In the genomic region with DNA sequence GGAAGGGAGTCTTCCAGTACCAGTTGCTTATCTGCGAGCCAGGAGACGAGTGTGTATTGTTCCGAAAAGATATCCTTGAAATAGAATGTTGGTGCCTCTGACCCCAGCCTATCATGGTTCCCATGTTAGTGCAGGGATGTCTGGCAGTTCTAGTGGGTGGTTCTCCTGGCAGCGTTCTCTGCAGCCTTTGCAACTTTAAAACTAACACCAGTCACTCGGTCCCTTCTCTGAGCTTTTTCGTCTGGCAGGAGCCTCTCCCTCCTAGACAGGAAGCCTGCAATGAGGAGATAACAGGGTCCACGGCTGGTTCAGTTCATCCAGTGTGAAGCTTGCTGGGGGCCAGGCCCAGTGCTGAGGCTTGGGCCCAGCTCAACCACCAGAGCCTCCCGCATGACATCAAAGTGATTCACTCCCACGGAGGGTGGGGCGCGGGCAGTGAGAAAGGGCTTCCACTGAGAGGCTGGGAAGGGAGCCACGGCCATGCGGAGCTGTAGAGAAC, we compare ENCODE assay signal across 7 mouse cellular contexts. TPM values are rescaled to one million over a fixed set of nuclear protein-coding genes. Genes with fewer than 3 reads are reported as not detected.
A peak's percentile ranks its signal among the peaks of the same experiment; 100 is the strongest.
DNase-seq lines count a peak whose midpoint lies in the region; ATAC-seq and TF ChIP-seq lines count a peak whose summit lies in the region.

No protein-coding gene starts in this region.

- no peaks in the 10 kb centered on the region for H3K9me3 ChIP-seq in liver, embryonic 16.5 days (replicated peaks; ENCODE audit: control insufficient read depth, low read length)
- no peaks in the 10 kb centered on the region for H3K9me3 ChIP-seq in stomach, postnatal 0 days (ENCODE audit: control insufficient read depth, low read length)

- H3K27ac ChIP-seq in cortical plate, adult 2 months (ENCODE audit: insufficient read depth, low read length) = 0 out of 2 replicates have a peak overlapping the region, but pooled peaks have one; percentile 42
- H3K27ac ChIP-seq in liver, embryonic 16.5 days (ENCODE audit: low read length) = peak overlapping the region; percentile 95
- 0 out of 2 replicates have a peak overlapping the region, but pooled peaks have one; percentile 24 for H3K27ac ChIP-seq in stomach, postnatal 0 days (replicated peaks)

- intact Hi-C loops in heart, postnatal 36 days (cut with DNase I) = no loop called here

- peaks cover 13% of the 10 kb centered on the region for H3K4me1 ChIP-seq in cortical plate, adult 2 months (ENCODE audit: control insufficient read depth, insufficient read depth, low read length)
- H3K4me1 ChIP-seq in liver, embryonic 16.5 days (ENCODE audit: control insufficient read depth, low read depth, low read length) = peaks cover 52% of the 10 kb centered on the region
- H3K4me1 ChIP-seq in stomach, postnatal 0 days (replicated peaks; ENCODE audit: control insufficient read depth, insufficient read depth) = no peaks in the 10 kb centered on the region

- TF ChIP-seq CTCF in cortical plate, adult 2 months (IDR thresholded peaks at IDR 0.05; ENCODE audit: extremely low read depth, insufficient read depth, low read length) = no peak
- TF ChIP-seq CTCF in stomach, postnatal 0 days (IDR thresholded peaks at IDR 0.05; ENCODE audit: low read depth) = no peak

- no peaks in the 10 kb centered on the region for H3K27me3 ChIP-seq in liver, embryonic 16.5 days (ENCODE audit: control insufficient read depth, insufficient read depth, low read depth, low read length)
- H3K27me3 ChIP-seq in stomach, postnatal 0 days (ENCODE audit: control insufficient read depth, insufficient read depth, low read length) = no peaks in the 10 kb centered on the region

- H3K9ac ChIP-seq in liver, embryonic 16.5 days (ENCODE audit: low read depth, low read length) = peak overlapping the region; percentile 26; the same call in 1 of the 2 replicates
- H3K9ac ChIP-seq in stomach, postnatal 0 days (ENCODE audit: low read length) = no peak overlapping the region

- no peak for TF ChIP-seq EP300 in stomach, postnatal 0 days (optimal IDR thresholded peaks at IDR 0.05)

- DNase-seq in testis, postnatal 10 days (ENCODE audit: low spot score) = peak; percentile 69
- DNase-seq in testis, postnatal 14 days (ENCODE audit: low spot score) = no peak
- DNase-seq in heart, postnatal 36 days = peak; percentile 52 to 54
- peak; percentile 31 for DNase-seq in stomach, postnatal 0 days (ENCODE audit: low spot score)
- DNase-seq in layer of hippocampus, adult 18-20 months (ENCODE audit: low spot score in 2 of 2) = no peak

- H3K36me3 ChIP-seq in liver, embryonic 16.5 days (ENCODE audit: control insufficient read depth, insufficient read depth) = no peaks in the 10 kb centered on the region
- H3K36me3 ChIP-seq in stomach, postnatal 0 days (ENCODE audit: control insufficient read depth, insufficient read depth, low read length) = no peaks in the 10 kb centered on the region

- peak overlapping the region; percentile 54 for H3K4me2 ChIP-seq in liver, embryonic 16.5 days (ENCODE audit: low read depth, low read length)
- H3K4me2 ChIP-seq in stomach, postnatal 0 days (replicated peaks; ENCODE audit: low read depth) = no peak overlapping the region

- TF ChIP-seq POLR2A in cortical plate, adult 2 months (IDR thresholded peaks at IDR 0.05; ENCODE audit: extremely low read depth, insufficient read depth, low read length) = no peak

- H3K4me3 ChIP-seq in cortical plate, adult 2 months (ENCODE audit: insufficient read depth, low read length) = no peak overlapping the region
- H3K4me3 ChIP-seq in liver, embryonic 16.5 days (ENCODE audit: low read depth, low read length) = peak overlapping the region; percentile 12; the same call in 1 of the 2 replicates
- no peak overlapping the region for H3K4me3 ChIP-seq in stomach, postnatal 0 days (ENCODE audit: low read depth, low read length)

- peak; percentile 95 for ATAC-seq in liver, embryonic 16.5 days (ENCODE audit: low read depth)
- ATAC-seq in stomach, postnatal 0 days (ENCODE audit: low FRiP score, low TSS enrichment) = no peak

- WGBS in liver, embryonic 16.5 days (ENCODE audit: insufficient replicate concordance) = 12% methylated on average over 13 of the region's 13 CpGs
- WGBS in stomach, postnatal 0 days = 46% methylated on average over 13 of the region's 13 CpGs

RNA-seq across cellular contexts. Expression of gene Lyrm9, which starts 6.5 kb away (rescaled TPM):
- 19.1 and 20.5 TPM in 2 replicates for polyA plus RNA-seq in cortical plate, adult 2 months (2012; rRNA removed)
- total RNA-seq in heart, postnatal 36 days (2021) = 10 to 100 TPM; 34.7 to 36.5 TPM
- polyA plus RNA-seq in liver, embryonic 16.5 days (2015; fragmentation: Nextera tagmentation; extraction: Ambion mirVana) = 11.8 and 13.5 TPM in 2 replicates
- 19.5 and 20.1 TPM in 2 replicates for polyA plus RNA-seq in stomach, postnatal 0 days (2015; fragmentation: Nextera tagmentation; extraction: Ambion mirVana)
- total RNA-seq in layer of hippocampus, adult 18-20 months (2021) = 10 to 100 TPM; 19.7 to 24.2 TPM

Comparison
In these comparisons a context has a peak if more than half of its experiments do, and no peak if none do; other contexts are left out.
1. DNase-seq: peak in testis, postnatal 10 days (single experiment), heart, postnatal 36 days (2 of 2) and stomach, postnatal 0 days (single experiment); none in testis, postnatal 14 days (single experiment) and layer of hippocampus, adult 18-20 months (0 of 2).
2. H3K27ac ChIP-seq: peak in every context shown above with its lines; median percentile 95 in liver, embryonic 16.5 days; 42 in cortical plate, adult 2 months; 24 in stomach, postnatal 0 days.